Mouse (Mus musculus): Measurements from ENCODE around the gene Dazap1. TPM values are rescaled to one million over a fixed set of nuclear protein-coding genes. Genes with fewer than 3 reads are reported as not detected.

The Dazap1 gene
- polyA plus RNA-seq, 1 experiment, result 49.1 TPM

DNA sequence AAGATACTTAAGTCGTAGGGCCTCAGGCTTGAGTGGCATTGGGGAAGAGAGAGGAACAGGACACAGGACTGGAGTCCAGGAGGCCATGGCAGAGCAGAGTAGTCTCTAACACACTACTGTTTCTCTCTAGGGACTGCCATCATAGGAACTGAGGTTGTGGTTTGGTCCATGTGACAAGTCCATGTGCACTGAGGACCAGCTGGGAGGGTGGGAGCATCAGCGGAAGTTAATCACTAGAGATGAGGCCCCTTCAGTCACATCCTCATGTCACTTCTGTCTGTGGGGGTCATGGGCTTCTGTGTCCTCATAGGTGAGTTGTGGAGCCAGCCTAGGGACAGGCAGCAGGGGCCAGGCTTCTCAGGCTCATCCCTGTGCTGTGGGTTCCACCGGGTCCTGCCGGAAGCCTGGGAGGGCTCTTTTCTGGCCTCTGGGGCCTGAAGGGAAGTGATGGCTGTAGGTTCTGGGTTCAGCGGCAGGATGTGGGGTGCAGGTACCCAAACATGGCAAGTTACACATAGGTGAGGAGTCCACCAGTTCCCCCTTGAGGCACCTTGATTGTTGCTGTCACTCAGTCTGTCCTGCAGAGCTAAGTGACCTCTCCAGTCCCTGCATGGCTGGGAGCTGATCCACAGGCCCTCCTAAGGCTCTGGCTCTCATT, 10.0 kb downstream of the Dazap1 start:
- Histone ChIP-seq H3K4me1 (ENCODE audit: control insufficient read depth, insufficient read depth, low read length) (peaks cover 21% of the 10 kb centered on the region), H3K27me3 (replicated peaks; ENCODE audit: control insufficient read depth, insufficient read depth, low read length) (no peaks in the 10 kb centered on the region), H3K4me3 (ENCODE audit: insufficient read depth, low read depth, low read length) (no peak overlapping the region), H3K27ac (ENCODE audit: insufficient read depth, low read depth, low read length) (peak overlapping the region; percentile 11; the same call in 1 of the 2 replicates), H3K36me3 (ENCODE audit: control insufficient read depth, insufficient read depth, low read length) (0 out of 2 replicates have a peak, but pooled peaks cover 1% of the 10 kb centered on the region)
- no peak for DNase-seq
- WGBS, result 54% methylated on average over 5 of the region's 5 CpGs
- TF ChIP-seq CTCF (conservative IDR thresholded peaks at IDR 0.05; ENCODE audit: insufficient read depth, insufficient read length, low read depth, low read length), result no peak
- no peak for TF ChIP-seq POLR2A (IDR thresholded peaks at IDR 0.05; ENCODE audit: low read depth, low read length)

DNA sequence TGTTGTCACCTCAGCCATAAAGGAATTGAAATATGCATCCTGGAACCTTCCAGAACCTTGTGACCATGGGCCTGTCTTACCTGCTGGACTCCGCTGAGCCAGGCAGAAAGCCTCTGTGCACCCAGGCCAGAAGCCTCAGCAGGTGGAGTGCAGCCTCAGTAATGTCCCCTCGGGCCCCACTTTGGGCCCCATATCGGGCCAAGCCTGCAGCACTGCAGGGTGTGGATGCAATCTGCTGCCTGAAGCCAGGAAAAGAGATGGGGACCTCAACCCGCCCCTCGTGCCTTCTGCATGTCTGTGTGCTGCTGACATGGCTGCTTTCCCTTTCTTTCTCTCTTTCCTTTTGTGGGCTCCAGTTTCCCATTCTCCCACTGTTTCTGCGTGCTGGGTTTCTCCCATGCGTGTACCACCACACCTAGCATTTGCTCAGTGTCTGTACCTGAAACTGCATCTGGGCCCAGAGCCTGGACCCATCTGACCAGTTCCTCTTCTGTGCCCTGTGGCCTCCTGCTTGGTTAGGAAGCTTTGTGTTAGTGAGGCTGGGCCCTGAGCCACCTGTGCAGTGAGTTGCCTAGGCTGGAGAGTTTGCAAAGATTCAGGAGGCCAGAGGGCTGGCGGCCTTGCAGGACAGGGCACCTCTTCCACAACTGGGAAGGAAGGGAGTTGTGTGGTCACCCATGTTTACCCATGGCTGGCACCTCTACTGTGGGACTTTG, 10.7 kb downstream of the Dazap1 start:
- Histone ChIP-seq H3K4me3 (ENCODE audit: insufficient read depth, low read depth, low read length) (no peak overlapping the region), H3K36me3 (ENCODE audit: control insufficient read depth, insufficient read depth, low read length) (0 out of 2 replicates have a peak, but pooled peaks cover 1% of the 10 kb centered on the region), H3K27ac (ENCODE audit: insufficient read depth, low read depth, low read length) (no peak overlapping the region), H3K27me3 (replicated peaks; ENCODE audit: control insufficient read depth, insufficient read depth, low read length) (no peaks in the 10 kb centered on the region), H3K4me1 (ENCODE audit: control insufficient read depth, insufficient read depth, low read length) (peaks cover 21% of the 10 kb centered on the region)
- WGBS, result 76% methylated on average over 8 of the region's 8 CpGs
- no peak for DNase-seq
- no peak for TF ChIP-seq CTCF (conservative IDR thresholded peaks at IDR 0.05; ENCODE audit: insufficient read depth, insufficient read length, low read depth, low read length)
- TF ChIP-seq POLR2A (IDR thresholded peaks at IDR 0.05; ENCODE audit: low read depth, low read length), result no peak

DNA sequence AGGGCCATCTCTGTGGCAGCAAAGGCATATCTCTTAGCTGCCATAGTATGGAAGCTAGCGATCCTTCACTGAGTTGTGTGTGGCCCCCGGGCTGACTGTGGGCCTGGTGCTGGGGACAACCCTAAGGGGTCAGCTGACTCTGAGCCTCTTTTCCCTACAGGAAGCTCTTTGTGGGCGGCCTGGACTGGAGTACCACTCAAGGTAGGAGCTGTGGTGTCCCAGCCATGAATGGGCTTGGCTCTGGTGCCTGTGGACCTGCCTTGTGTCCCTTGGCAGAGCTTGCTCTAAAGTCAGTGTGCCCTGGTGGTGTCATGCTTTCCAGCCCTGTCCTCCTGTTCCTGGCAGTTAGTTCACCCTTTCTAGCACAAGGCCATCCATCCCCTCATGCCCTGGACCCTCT, 12.6 kb downstream of the Dazap1 start:
- no peak for TF ChIP-seq POLR2A (IDR thresholded peaks at IDR 0.05; ENCODE audit: low read depth, low read length)
- no peak for TF ChIP-seq CTCF (conservative IDR thresholded peaks at IDR 0.05; ENCODE audit: insufficient read depth, insufficient read length, low read depth, low read length)
- H3K27me3 ChIP-seq (replicated peaks; ENCODE audit: control insufficient read depth, insufficient read depth, low read length), result no peaks in the 10 kb centered on the region
- H3K4me1 ChIP-seq (ENCODE audit: control insufficient read depth, insufficient read depth, low read length), result peaks cover 15% of the 10 kb centered on the region
- DNase-seq, result no peak
- no peak overlapping the region for H3K4me3 ChIP-seq (ENCODE audit: insufficient read depth, low read depth, low read length)
- 76% methylated on average over 3 of the region's 3 CpGs for WGBS
- H3K27ac ChIP-seq (ENCODE audit: insufficient read depth, low read depth, low read length), result no peak overlapping the region
- H3K36me3 ChIP-seq (ENCODE audit: control insufficient read depth, insufficient read depth, low read length), result 0 out of 2 replicates have a peak, but pooled peaks cover 1% of the 10 kb centered on the region

DNA sequence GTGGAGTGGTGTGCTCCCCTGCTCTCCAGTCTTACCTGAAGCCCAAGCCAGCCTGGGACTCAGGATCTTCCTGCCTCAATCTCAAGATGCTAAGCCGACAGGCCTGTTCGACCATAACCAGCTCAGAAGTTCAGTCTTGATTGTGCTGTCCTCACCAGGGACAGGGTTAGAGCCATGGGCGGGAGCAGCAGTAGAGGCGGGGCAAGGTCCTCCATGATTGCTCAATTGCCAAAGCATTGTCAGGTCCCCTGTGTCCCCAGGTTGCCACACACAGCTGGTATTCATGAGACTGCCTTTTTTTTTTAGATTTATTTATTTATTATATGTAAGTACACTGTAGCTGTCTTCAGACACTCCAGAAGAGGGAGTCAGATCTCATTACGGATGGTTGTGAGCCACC, 15.0 kb downstream of the Dazap1 start:
- no peak overlapping the region for H3K27ac ChIP-seq (ENCODE audit: insufficient read depth, low read depth, low read length)
- TF ChIP-seq CTCF (conservative IDR thresholded peaks at IDR 0.05; ENCODE audit: insufficient read depth, insufficient read length, low read depth, low read length) (no peak), POLR2A (IDR thresholded peaks at IDR 0.05; ENCODE audit: low read depth, low read length) (no peak)
- peaks cover 3% of the 10 kb centered on the region; the same call in 1 of the 2 replicates for H3K36me3 ChIP-seq (ENCODE audit: control insufficient read depth, insufficient read depth, low read length)
- H3K4me3 ChIP-seq (ENCODE audit: insufficient read depth, low read depth, low read length), result no peak overlapping the region
- no peaks in the 10 kb centered on the region for H3K27me3 ChIP-seq (replicated peaks; ENCODE audit: control insufficient read depth, insufficient read depth, low read length)
- DNase-seq, result no peak
- WGBS, result 61% methylated on average over 5 of the region's 5 CpGs
- peaks cover 8% of the 10 kb centered on the region for H3K4me1 ChIP-seq (ENCODE audit: control insufficient read depth, insufficient read depth, low read length)

DNA sequence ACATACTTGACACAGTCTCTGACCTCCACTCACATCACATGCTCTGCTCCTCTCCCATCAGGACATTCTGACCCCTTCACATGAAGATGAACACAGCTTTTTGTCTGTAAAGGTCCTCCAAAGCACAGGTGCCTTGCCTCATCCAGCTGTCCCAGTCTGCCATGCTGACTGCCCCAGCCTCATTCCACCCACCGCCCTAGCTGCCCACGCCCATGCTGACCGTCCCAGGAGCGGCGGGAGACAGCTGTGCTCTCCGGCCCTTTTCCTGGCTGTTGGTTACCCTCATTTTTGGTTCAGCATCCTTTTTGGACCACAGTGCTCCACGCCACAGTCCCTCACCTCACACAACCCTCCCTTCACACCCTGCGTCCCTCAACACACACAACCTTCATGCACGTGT, 17.1 kb downstream of the Dazap1 start:
- no peak for DNase-seq
- no peak overlapping the region for H3K4me3 ChIP-seq (ENCODE audit: insufficient read depth, low read depth, low read length)
- H3K36me3 ChIP-seq (ENCODE audit: control insufficient read depth, insufficient read depth, low read length), result peaks cover 3% of the 10 kb centered on the region; the same call in 1 of the 2 replicates
- TF ChIP-seq POLR2A (IDR thresholded peaks at IDR 0.05; ENCODE audit: low read depth, low read length) (no peak), CTCF (conservative IDR thresholded peaks at IDR 0.05; ENCODE audit: insufficient read depth, insufficient read length, low read depth, low read length) (no peak)
- peaks cover 22% of the 10 kb centered on the region for H3K4me1 ChIP-seq (ENCODE audit: control insufficient read depth, insufficient read depth, low read length)
- 87% methylated on average over 9 of the region's 9 CpGs for WGBS
- H3K27ac ChIP-seq (ENCODE audit: insufficient read depth, low read depth, low read length), result no peak overlapping the region
- H3K27me3 ChIP-seq (replicated peaks; ENCODE audit: control insufficient read depth, insufficient read depth, low read length), result no peaks in the 10 kb centered on the region

DNA sequence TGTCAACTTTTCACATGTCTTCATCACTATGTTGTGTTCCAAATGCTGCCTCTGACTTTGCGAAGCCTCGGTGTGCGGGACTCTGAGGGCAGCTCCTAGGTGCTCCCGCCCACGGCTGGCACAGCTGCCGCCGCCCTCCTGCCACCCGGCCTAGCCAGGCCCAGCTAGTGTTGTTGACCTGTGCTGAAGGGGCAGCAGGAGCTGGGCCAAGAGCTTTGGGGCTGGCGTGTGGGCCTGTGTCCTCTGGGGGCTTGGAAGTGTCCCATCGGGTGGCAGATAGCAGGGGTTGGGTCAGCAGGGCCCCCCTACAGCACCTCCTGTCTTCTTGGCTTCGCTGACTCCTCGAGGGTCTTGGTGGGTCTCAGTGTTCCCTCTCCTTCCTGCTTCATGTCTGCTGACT, 18.0 kb downstream of the Dazap1 start:
- H3K27me3 ChIP-seq (replicated peaks; ENCODE audit: control insufficient read depth, insufficient read depth, low read length), result no peaks in the 10 kb centered on the region
- WGBS, result 66% methylated on average over 12 of the region's 12 CpGs
- H3K36me3 ChIP-seq (ENCODE audit: control insufficient read depth, insufficient read depth, low read length), result peaks cover 4% of the 10 kb centered on the region; the same call in 1 of the 2 replicates
- peaks cover 22% of the 10 kb centered on the region for H3K4me1 ChIP-seq (ENCODE audit: control insufficient read depth, insufficient read depth, low read length)
- no peak for DNase-seq
- no peak overlapping the region for H3K27ac ChIP-seq (ENCODE audit: insufficient read depth, low read depth, low read length)
- H3K4me3 ChIP-seq (ENCODE audit: insufficient read depth, low read depth, low read length), result no peak overlapping the region
- TF ChIP-seq CTCF (conservative IDR thresholded peaks at IDR 0.05; ENCODE audit: insufficient read depth, insufficient read length, low read depth, low read length) (no peak), POLR2A (IDR thresholded peaks at IDR 0.05; ENCODE audit: low read depth, low read length) (no peak)

DNA sequence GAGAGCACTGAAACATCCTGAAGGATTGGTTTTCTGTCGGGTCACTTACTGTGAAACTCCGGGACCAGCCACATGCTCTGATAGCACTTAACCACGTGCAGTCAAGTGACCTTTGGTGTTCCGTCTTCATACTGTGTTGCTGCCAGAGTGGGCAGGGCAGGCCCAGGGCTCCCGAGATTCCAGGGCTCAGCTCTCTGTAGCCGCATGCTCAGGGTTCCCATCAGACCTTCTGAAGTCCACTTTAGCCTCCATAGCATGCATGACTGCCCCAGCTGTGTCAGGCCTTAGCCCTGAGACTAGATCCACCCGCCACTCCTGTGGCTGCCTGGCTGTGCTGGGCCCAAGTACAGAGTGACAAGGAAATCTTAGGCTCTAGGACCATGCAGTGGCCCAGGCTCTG, 20.0 kb downstream of the Dazap1 start:
- no peak overlapping the region for H3K4me3 ChIP-seq (ENCODE audit: insufficient read depth, low read depth, low read length)
- TF ChIP-seq POLR2A (IDR thresholded peaks at IDR 0.05; ENCODE audit: low read depth, low read length), result no peak
- TF ChIP-seq CTCF (conservative IDR thresholded peaks at IDR 0.05; ENCODE audit: insufficient read depth, insufficient read length, low read depth, low read length), result no peak
- WGBS, result 24% methylated on average over 7 of the region's 7 CpGs
- peak; percentile 96 for DNase-seq
- peaks cover 22% of the 10 kb centered on the region for H3K4me1 ChIP-seq (ENCODE audit: control insufficient read depth, insufficient read depth, low read length)
- H3K27me3 ChIP-seq (replicated peaks; ENCODE audit: control insufficient read depth, insufficient read depth, low read length), result no peaks in the 10 kb centered on the region
- H3K27ac ChIP-seq (ENCODE audit: insufficient read depth, low read depth, low read length), result peak overlapping the region; percentile 98
- peaks cover 11% of the 10 kb centered on the region for H3K36me3 ChIP-seq (ENCODE audit: control insufficient read depth, insufficient read depth, low read length)

Data from kidney, adult 2 months (tissue).